Mouse (Mus musculus) heart, embryonic 12.5 days (tissue): ENCODE data around the gene Fuz. TPM values are rescaled to one million over a fixed set of nuclear protein-coding genes. Genes with fewer than 3 reads are reported as not detected.
A peak's percentile ranks its signal among the peaks of the same experiment; 100 is the strongest.

Experiments
- ATAC-seq: fragments of 200-750 bp; cut with Nextera tagmentation; 2 replicates; pipeline ENCODE4 v1.8.0; 2017; ENCODE audit warnings: moderate TSS enrichment, moderate library complexity; ENCODE audit not compliant: insufficient number of reproducible peaks, low FRiP score
- H3K27ac ChIP-seq: fragments of 300-500 bp; sonication (generic); 2 replicates; pipeline ENCODE4 v1.5.1; 2016; ENCODE audit warnings: mild to moderate bottlenecking, moderate library complexity; ENCODE audit not compliant: poor library complexity, severe bottlenecking
- H3K27me3 ChIP-seq: fragments of 300-500 bp; sonication (generic); replicated peaks from 2 replicates; pipeline ENCODE4 v1.6.1; 2016; ENCODE audit warnings: mild to moderate bottlenecking, moderate library complexity
- H3K36me3 ChIP-seq: fragments of 300-500 bp; sonication (generic); 2 replicates; pipeline ENCODE4 v1.6.1; 2016; ENCODE audit warnings: mild to moderate bottlenecking, moderate library complexity
- H3K4me1 ChIP-seq: fragments of 300-500 bp; sonication (generic); replicated peaks from 2 replicates; pipeline ENCODE4 v1.6.1; 2016; ENCODE audit warnings: mild to moderate bottlenecking
- H3K4me2 ChIP-seq: fragments of 300-500 bp; sonication (generic); 2 replicates; pipeline ENCODE4 v1.6.1; 2016; ENCODE audit warnings: mild to moderate bottlenecking, moderate library complexity
- H3K4me3 ChIP-seq: fragments of 300-500 bp; sonication (generic); 2 replicates; pipeline ENCODE4 v1.5.1; 2016; ENCODE audit warnings: mild to moderate bottlenecking
- H3K9ac ChIP-seq: fragments of 300-500 bp; sonication (generic); 2 replicates; pipeline ENCODE4 v1.6.1; 2016; ENCODE audit warnings: mild to moderate bottlenecking, moderate library complexity
- H3K9me3 ChIP-seq: fragments of 300-500 bp; sonication (generic); replicated peaks from 2 replicates; pipeline ENCODE4 v1.6.1; 2016; ENCODE audit warnings: mild to moderate bottlenecking, moderate library complexity
- WGBS: fragments of 180-500 bp; shearing (Covaris S2); methylation state at CpG from one replicate; pipeline ENCODE4 v1.1.7; 2016; 5-methylcytosine and 5-hydroxymethylcytosine counted together
- polyA plus RNA-seq: library from polyadenylated mRNA; unstranded; fragments of >200 nt; fragmentation: Nextera tagmentation; extraction: Ambion mirVana; gene quantifications from 2 replicates; pipeline ENCODE4 v1.2.1, GENCODE M21; 2016

Fuz gene
- polyA plus RNA-seq, 1 experiment from 2014 or later, result 12.6 TPM

DNA sequence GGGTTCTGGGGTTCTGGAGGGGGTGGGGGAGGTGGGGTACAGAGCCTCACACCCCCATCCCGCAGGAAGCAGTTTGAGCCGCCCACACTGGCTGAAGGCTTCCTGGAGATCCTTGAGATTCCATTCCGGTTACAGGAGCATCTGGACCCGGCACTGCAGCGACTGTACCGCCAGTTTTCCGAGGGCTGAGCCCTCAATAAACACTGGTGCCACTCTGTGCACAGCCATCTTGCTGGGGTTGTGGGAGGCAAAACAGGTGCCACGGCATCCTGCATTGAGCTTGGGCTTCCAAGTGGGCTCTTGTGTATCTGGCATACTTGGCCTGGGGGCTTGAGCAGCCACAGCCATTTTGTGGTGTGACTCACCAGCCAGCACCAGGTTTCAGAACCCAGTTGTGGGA lies 33.4 kb upstream of the Fuz start:
- Histone ChIP-seq H3K4me2 (no peak overlapping the region), H3K27ac (no peak overlapping the region), H3K4me3 (no peak overlapping the region), H3K9me3 (no peaks in the 10 kb centered on the region), H3K27me3 (no peaks in the 10 kb centered on the region), H3K4me1 (peaks cover 62% of the 10 kb centered on the region), H3K36me3 (peaks cover 52% of the 10 kb centered on the region), H3K9ac (no peak overlapping the region)
- ATAC-seq, result no peak
- WGBS, result 81% methylated on average over 8 of the region's 8 CpGs

DNA sequence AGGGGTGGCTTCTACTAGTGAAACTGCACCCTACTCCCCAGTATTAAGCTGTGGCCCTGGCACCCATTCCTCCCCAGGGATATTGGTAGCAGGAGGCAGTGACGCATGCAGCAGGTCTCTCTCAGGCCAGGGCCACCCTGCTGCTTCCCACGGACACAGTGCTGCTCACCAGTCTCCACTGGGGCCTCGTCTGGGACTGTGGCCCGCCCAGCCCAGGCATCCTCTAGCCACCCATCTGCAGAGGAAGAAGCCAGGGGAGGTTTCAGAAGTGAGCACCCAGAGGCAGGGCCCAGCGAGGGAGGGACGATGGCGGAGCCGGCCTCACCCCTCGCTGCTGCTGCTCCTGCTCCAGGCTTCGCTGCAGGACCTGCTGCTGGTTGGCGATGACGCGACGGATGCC lies 32.7 kb upstream of the Fuz start:
- 87% methylated on average over 14 of the region's 14 CpGs for WGBS
- Histone ChIP-seq H3K27me3 (no peaks in the 10 kb centered on the region), H3K9ac (0 out of 2 replicates have a peak overlapping the region, but pooled peaks have one; percentile 24), H3K4me2 (no peak overlapping the region), H3K27ac (no peak overlapping the region), H3K36me3 (peaks cover 52% of the 10 kb centered on the region), H3K9me3 (no peaks in the 10 kb centered on the region), H3K4me3 (no peak overlapping the region), H3K4me1 (peaks cover 62% of the 10 kb centered on the region)
- no peak for ATAC-seq

GRCm38 (mm10) chr7:44863982-44864494 lies 31.8 kb upstream of the Fuz start:
- Histone ChIP-seq H3K27ac (peak overlapping the region; percentile 58; the same call in 1 of the 2 replicates), H3K4me1 (peaks cover 60% of the 10 kb centered on the region)
- 85% methylated on average over 11 of the region's 11 CpGs for WGBS

DNA sequence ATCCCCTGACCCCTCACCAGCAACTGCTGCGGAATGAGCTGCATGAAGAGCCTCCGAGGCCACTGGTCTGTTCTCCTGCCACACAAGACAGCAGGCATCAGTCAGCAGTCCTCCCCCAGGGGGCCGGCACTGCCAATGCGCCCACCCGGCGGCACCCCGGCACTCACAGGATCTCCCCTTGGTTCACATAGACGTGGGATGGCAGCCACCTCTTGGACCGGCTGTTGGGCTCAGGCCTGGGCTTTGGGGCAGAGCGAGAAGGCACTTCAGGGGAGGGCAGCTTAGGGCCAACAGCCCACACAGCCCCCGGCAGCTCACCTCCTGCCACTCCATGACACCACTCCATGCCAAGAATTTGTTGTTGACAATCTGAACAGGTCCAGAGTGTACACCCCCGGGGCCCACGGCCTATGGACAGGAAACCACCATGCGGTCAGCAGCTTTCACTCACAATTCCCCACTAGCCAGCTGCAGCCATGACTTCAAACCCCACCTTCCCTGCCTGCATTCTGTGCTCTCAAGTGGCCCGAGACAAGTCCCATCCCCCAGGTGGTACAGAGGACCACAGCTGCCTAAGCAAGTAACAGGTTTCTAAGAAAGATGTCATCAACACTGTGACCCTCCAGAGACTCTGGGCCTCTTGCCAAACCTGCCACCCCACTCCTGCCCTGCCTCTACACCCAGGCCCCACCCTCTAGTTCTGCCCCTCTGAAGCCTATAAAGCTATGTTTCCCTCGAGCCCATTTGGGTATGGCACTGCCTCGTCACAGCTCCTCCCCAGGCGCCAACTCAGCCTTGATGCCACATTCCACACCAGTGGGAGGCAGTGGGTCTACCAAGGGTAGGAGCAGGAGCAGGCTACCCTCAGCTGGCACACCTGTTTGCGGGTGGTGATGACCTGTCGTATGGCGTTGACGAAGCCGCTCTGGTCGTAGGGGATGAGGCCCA lies 31.0 kb upstream of the Fuz start:
- no peak overlapping the region for H3K4me3 ChIP-seq
- H3K4me1 ChIP-seq, result peaks cover 60% of the 10 kb centered on the region
- no peaks in the 10 kb centered on the region for H3K27me3 ChIP-seq
- peak overlapping the region; percentile 90 for H3K4me2 ChIP-seq
- H3K27ac ChIP-seq, result peak overlapping the region; percentile 65
- H3K36me3 ChIP-seq, result peaks cover 50% of the 10 kb centered on the region
- 73% methylated on average over 24 of the region's 24 CpGs for WGBS
- H3K9me3 ChIP-seq, result no peaks in the 10 kb centered on the region
- ATAC-seq, result no peak
- H3K9ac ChIP-seq, result peak overlapping the region; percentile 53

More at GRCm38 (mm10) chr7:44863982-44864494, 31.8 kb upstream of the Fuz start:
- Histone ChIP-seq H3K9me3 (no peaks in the 10 kb centered on the region), H3K4me3 (no peak overlapping the region), H3K27me3 (no peaks in the 10 kb centered on the region), H3K36me3 (peaks cover 52% of the 10 kb centered on the region), H3K4me2 (no peak overlapping the region), H3K9ac (0 out of 2 replicates have a peak overlapping the region, but pooled peaks have one; percentile 24)
- ATAC-seq, result no peak

DNA sequence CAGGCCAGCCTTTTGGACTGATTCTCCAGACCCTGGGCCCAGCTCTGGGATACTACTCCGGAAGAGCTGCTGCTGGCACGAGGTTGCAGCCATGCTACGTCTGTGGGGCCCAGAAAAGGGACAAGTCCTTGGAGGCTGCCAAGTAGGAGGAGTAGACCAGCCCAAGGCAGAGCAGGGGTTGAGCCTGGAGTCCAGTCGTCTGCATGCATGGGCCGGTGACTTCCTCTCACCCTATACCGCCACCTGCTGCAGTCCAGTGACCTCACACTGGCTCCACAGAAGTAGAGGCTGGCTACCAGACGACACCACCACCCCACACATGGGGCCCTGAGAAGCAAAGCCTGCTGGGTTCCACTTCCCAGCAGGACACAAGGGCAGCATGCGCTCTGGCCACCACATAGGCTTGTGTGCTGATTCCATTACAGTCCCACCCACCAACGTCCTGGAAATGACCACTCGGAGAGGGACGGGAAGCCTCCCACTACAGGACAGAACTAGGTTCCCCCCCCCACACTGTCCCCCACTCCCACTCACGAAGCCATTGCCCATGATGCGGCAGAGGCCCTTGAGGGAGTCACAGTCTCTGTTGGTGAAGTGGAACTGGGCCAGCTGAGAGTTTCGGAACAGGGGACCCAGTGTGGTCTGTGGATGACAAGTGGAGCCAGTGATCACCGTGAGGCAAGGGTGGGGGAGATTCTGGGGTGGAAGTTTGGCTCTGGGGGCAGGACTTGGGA lies 29.4 kb upstream of the Fuz start:
- Histone ChIP-seq H3K4me2 (peak overlapping the region; percentile 90), H3K36me3 (peaks cover 42% of the 10 kb centered on the region), H3K4me1 (peaks cover 63% of the 10 kb centered on the region), H3K4me3 (peak overlapping the region; percentile 91), H3K9ac (peak overlapping the region; percentile 99), H3K27ac (peak overlapping the region; percentile 65), H3K9me3 (no peaks in the 10 kb centered on the region), H3K27me3 (no peaks in the 10 kb centered on the region)
- 47% methylated on average over 15 of the region's 15 CpGs for whole genome bisulfite sequencing
- ATAC-seq, result 0 out of 2 replicates have a peak, but pooled peaks have one; percentile 5

DNA sequence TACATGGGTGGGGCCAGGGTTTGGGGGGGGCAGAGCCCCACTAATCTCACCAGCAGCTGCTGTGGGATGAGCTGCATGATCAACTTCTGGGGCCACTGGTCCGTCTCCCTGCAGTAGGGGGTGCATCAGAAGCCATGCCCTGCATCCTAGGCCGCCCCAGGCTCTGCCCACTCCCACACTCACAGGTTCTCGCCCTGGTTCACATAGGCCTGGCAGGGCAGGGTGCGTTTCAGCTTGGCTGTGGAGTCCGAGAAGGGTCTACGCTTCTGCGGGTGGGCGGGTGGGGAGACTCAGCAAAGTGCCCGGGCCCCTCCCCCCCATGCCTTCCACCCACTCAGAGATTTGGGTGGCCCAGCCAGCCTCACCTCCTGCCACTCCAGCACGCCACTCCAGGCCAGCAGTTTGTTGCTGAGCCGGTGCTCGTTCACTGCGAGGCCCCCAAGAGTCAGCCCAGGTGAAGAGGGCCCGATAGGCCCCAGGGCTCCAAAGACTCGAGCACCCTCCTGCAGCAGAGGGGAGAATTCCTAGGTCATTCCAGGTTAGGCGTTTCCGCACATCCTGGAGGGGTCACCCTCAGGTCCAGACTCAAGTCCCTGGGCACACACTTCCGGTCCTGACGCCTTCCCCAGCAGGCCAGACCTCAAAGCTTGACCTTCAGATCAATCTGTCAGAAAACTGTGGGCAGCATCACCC lies 28.7 kb upstream of the Fuz start:
- 70% methylated on average over 19 of the region's 19 CpGs for WGBS
- H3K27ac ChIP-seq, result peak overlapping the region; percentile 65
- H3K36me3 ChIP-seq, result peaks cover 35% of the 10 kb centered on the region
- ATAC-seq, result no peak
- H3K9me3 ChIP-seq, result no peaks in the 10 kb centered on the region
- peak overlapping the region; percentile 90 for H3K4me2 ChIP-seq
- H3K4me1 ChIP-seq, result peaks cover 62% of the 10 kb centered on the region
- no peaks in the 10 kb centered on the region for H3K27me3 ChIP-seq
- H3K4me3 ChIP-seq, result peak overlapping the region; percentile 91
- peak overlapping the region; percentile 99 for H3K9ac ChIP-seq

- Histone ChIP-seq H3K36me3 (peaks cover 29% of the 10 kb centered on the region), H3K9me3 (no peaks in the 10 kb centered on the region), H3K27ac (peak overlapping the region; percentile 65; the same call in 1 of the 2 replicates), H3K9ac (peak overlapping the region; percentile 99), H3K27me3 (no peaks in the 10 kb centered on the region), H3K4me3 (peak overlapping the region; percentile 91), H3K4me1 (peaks cover 65% of the 10 kb centered on the region), H3K4me2 (peak overlapping the region; percentile 90)
- 54% methylated on average over 9 of the region's 9 CpGs for WGBS
- ATAC-seq, result no peak
Measured at GRCm38 (mm10) chr7:44867802-44868201, 28.1 kb upstream of the Fuz start.

DNA sequence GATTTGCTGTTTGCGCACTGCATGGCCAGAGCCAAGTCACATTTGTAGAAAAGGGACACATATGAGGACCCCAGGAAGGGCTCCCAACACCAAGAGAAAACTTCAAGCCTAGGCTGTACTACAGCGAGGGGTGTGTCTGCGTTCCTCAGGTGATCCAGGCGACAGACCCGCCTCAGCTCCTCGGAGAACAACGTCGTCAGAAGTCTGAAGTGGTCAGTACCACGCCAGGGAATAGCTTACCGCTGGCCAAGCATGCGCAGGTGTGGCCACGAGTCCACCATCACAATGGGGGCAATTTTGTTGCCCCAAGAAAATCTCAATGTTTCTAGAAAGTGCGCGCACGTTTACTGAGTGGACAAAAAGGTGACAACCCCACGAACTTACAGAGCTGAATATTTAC lies 27.4 kb upstream of the Fuz start:
- peaks cover 22% of the 10 kb centered on the region for H3K36me3 ChIP-seq
- peak overlapping the region; percentile 99 for H3K9ac ChIP-seq
- H3K4me3 ChIP-seq, result peak overlapping the region; percentile 91
- H3K9me3 ChIP-seq, result no peaks in the 10 kb centered on the region
- H3K27ac ChIP-seq, result peak overlapping the region; percentile 100
- H3K4me2 ChIP-seq, result peak overlapping the region; percentile 90
- H3K4me1 ChIP-seq, result peaks cover 71% of the 10 kb centered on the region
- ATAC-seq, result no peak
- H3K27me3 ChIP-seq, result no peaks in the 10 kb centered on the region
- WGBS, result 6% methylated on average over 16 of the region's 16 CpGs

DNA sequence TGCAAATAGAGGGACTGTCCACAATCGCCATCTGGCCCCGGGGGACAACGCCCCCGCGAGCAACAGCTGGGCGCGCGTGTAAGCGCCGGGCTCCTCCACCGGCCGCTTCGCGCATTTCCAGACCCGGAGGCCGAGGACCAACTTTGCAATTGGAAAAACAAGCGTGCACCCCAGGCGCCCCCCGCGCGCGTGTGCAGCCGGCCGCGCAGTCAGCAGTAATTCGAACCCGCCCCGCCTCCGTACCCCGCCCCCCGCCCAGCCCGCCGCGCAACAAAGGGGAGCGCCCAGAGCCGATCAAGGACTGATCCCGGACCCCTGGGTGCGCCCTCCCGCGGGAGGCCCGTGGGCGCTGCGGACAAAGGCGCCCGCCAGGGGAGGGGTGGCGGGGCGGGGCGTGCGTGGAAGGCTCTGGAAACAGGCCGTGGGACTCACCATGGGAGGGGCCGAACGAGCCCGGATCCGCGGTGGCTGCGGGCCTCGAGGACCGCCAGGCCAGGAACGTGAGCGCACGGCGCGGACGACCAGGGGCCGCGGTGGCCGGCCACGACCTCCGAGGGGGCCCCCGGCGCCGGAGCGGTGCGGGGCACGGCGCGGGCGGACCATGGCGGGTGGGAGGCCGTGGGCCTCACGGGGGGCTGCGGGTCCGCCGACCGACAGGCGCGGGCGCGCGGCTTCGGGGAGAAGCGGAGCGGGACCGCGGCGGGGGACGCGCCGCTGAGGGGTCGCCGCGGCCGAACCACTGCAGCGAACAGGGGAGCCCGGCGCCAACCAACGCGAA lies 26.8 kb upstream of the Fuz start:
- Histone ChIP-seq H3K9me3 (no peaks in the 10 kb centered on the region), H3K4me2 (peak overlapping the region; percentile 90), H3K27ac (peak overlapping the region; percentile 100), H3K27me3 (no peaks in the 10 kb centered on the region), H3K4me3 (peak overlapping the region; percentile 91), H3K9ac (peak overlapping the region; percentile 99), H3K36me3 (peaks cover 15% of the 10 kb centered on the region), H3K4me1 (peaks cover 68% of the 10 kb centered on the region)
- peak; percentile 58 for ATAC-seq
- under 1% methylated on average over 98 of the region's 108 CpGs for WGBS
